Mouse (Mus musculus) myocyte (in vitro differentiated cells): Measurements from ENCODE around the gene Rhoc. TPM values are rescaled to one million over a fixed set of nuclear protein-coding genes. Genes with fewer than 3 reads are reported as not detected.
A peak's percentile ranks its signal among the peaks of the same experiment; 100 is the strongest.

Experiments used
- H3K27me3 ChIP-seq: one replicate; pipeline ENCODE4 v1.6.1; 2011; ENCODE audit not compliant: control insufficient read depth, insufficient read depth, insufficient read length
- H3K36me3 ChIP-seq: one replicate; pipeline ENCODE4 v1.6.1; 2011; ENCODE audit not compliant: control insufficient read depth, insufficient read depth
- H3K4me2 ChIP-seq: one replicate; pipeline ENCODE4 v1.6.1; 2011; ENCODE audit warnings: low read depth, control low read depth
- H3K4me3 ChIP-seq: one replicate; pipeline ENCODE4 v1.5.1; 2011; ENCODE audit warnings: mild to moderate bottlenecking, control low read depth, moderate library complexity
- H3K79me2 ChIP-seq: one replicate; pipeline ENCODE4 v1.6.1; 2011; ENCODE audit not compliant: control insufficient read depth, insufficient read depth
- H3ac ChIP-seq: one replicate; pipeline ENCODE4 v1.6.1; 2011; ENCODE audit not compliant: control insufficient read depth, insufficient read length
- CEBPB ChIP-seq: IDR thresholded peaks from 2 replicates; pipeline ENCODE4 v1.6.1; 2011; ENCODE audit warnings: mild to moderate bottlenecking, moderate library complexity; ENCODE audit not compliant: poor library complexity, insufficient read depth, severe bottlenecking
- E2F4 ChIP-seq: IDR thresholded peaks from one replicate; pipeline ENCODE4 v1.6.1; 2011; ENCODE audit warnings: mild to moderate bottlenecking, control low read depth, moderate library complexity; ENCODE audit not compliant: insufficient read depth
- MAX ChIP-seq: IDR thresholded peaks from one replicate; pipeline ENCODE4 v1.6.1; 2011; ENCODE audit warnings: low read depth, mild to moderate bottlenecking, control low read depth
- MYOD1 ChIP-seq, 3 experiments: IDR thresholded peaks; one replicate each; pipeline ENCODE4 v1.6.1; 2011; ENCODE audit warnings: control low read depth in 2 of 3, low read depth in 2 of 3, mild to moderate bottlenecking in 2 of 3, moderate library complexity in 1 of 3; ENCODE audit not compliant: insufficient read length in 2 of 3, control insufficient read depth in 1 of 3
- MYOG ChIP-seq, 3 experiments: IDR thresholded peaks; one replicate each; pipeline ENCODE4 v1.6.1; 2011; ENCODE audit warnings: control low read depth in 2 of 3, low read depth in 2 of 3, mild to moderate bottlenecking in 2 of 3; ENCODE audit not compliant: insufficient read length in 2 of 3, control insufficient read depth in 1 of 3, insufficient read depth in 1 of 3
- POLR2A ChIP-seq: IDR thresholded peaks from one replicate; pipeline ENCODE4 v1.6.1; 2011; ENCODE audit warnings: low read depth, mild to moderate bottlenecking, control low read depth, moderate library complexity; ENCODE audit not compliant: insufficient read length
- POLR2AphosphoS2 ChIP-seq: IDR thresholded peaks from one replicate; pipeline ENCODE4 v1.6.1; 2011; ENCODE audit warnings: low read depth, control low read depth; ENCODE audit not compliant: insufficient read length
- REST ChIP-seq: IDR thresholded peaks from one replicate; pipeline ENCODE4 v1.6.1; 2011; ENCODE audit warnings: mild to moderate bottlenecking, control low read depth, moderate library complexity; ENCODE audit not compliant: insufficient read depth, insufficient read length
- SRF ChIP-seq: IDR thresholded peaks from one replicate; pipeline ENCODE4 v1.6.1; 2011; ENCODE audit warnings: low read depth; ENCODE audit not compliant: control insufficient read depth, insufficient read length
- TCF12 ChIP-seq: IDR thresholded peaks from one replicate; pipeline ENCODE4 v1.6.1; 2011; ENCODE audit warnings: mild to moderate bottlenecking, control low read depth; ENCODE audit not compliant: poor library complexity, insufficient read depth, severe bottlenecking
- TCF3 ChIP-seq: IDR thresholded peaks from one replicate; pipeline ENCODE4 v1.6.1; 2011; ENCODE audit warnings: low read depth, control low read depth; ENCODE audit not compliant: insufficient read length
- USF1 ChIP-seq: IDR thresholded peaks from one replicate; pipeline ENCODE4 v1.6.1; 2011; ENCODE audit warnings: low read depth, mild to moderate bottlenecking, control low read depth, moderate library complexity
- polyA plus RNA-seq: library from polyadenylated mRNA; unstranded; fragments of >200 nt; fragmentation: generic; extraction: Trizol; gene quantifications from one replicate; pipeline ENCODE4 v1.2.1, GENCODE M21; 2012; ENCODE audit warnings: missing spikeins

Gene Rhoc
- polyA plus RNA-seq, 1 experiment: 474 TPM

DNA sequence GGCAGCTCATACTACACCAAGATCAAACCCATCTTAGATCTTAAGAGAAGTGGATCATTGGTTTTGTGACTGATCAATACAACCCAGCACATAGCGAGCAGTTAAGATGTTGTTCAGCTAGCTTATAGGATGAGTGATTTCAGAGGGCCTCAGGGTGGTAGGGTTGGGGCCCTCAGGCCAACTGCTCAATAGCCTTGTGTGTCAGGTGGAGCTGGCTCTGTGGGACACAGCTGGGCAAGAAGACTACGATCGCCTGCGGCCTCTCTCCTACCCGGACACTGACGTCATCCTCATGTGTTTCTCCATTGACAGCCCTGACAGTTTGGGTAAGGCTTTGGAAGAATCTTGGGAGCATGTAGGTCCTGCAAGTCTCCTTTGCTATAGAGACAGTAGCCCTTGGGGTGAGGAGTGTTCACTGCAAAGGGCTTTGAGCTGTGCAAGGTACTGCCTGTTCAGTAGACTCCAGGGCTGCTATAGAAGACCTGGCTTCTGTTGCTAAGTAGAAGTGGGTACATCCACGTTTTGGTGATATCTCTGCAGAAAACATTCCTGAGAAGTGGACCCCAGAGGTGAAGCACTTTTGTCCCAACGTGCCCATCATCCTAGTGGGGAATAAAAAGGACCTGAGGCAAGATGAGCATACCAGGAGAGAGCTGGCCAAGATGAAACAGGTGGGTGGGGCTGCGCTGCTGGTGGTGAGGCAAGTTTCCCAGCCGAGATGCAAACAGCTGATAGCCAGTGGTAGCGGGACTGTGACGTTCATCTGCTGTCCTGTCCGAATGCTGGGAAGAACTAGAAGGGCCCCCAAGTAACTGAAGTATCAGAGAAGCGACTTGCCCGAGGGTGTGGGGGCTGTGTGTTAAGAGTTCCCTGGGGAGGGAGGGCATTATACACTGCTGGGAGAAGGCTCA is 4.4 kb downstream of the Rhoc start:
- H3K36me3 ChIP-seq: peaks cover 21% of the 10 kb centered on the region
- H3K4me2 ChIP-seq: peak overlapping the region; percentile 48
- H3K79me2 ChIP-seq: peaks cover 40% of the 10 kb centered on the region
- no peaks in the 10 kb centered on the region for H3K27me3 ChIP-seq
- no peak overlapping the region for H3K4me3 ChIP-seq
- H3ac ChIP-seq: no peak overlapping the region
- TF ChIP-seq POLR2AphosphoS2: peak; percentile 38
- peak in 1 of 3 experiments; percentile 23 for TF ChIP-seq MYOD1 (IDR thresholded peaks at IDR 0.05; ENCODE audit: control insufficient read depth in 1 of 3, insufficient read length in 2 of 3, low read depth in 2 of 3)
- TF ChIP-seq E2F4: no peak
- no peak for TF ChIP-seq REST
- TF ChIP-seq SRF: no peak
- TF ChIP-seq MYOG (IDR thresholded peaks at IDR 0.05; ENCODE audit: control insufficient read depth in 1 of 3, insufficient read depth in 1 of 3, insufficient read length in 2 of 3, low read depth in 2 of 3): peak in 1 of 3 experiments; percentile 40
- TF ChIP-seq TCF3: no peak
- peak; percentile 5 for TF ChIP-seq POLR2A
- TF ChIP-seq CEBPB: no peak
- TF ChIP-seq USF1: no peak
- TF ChIP-seq MAX: no peak
- TF ChIP-seq TCF12: no peak

DNA sequence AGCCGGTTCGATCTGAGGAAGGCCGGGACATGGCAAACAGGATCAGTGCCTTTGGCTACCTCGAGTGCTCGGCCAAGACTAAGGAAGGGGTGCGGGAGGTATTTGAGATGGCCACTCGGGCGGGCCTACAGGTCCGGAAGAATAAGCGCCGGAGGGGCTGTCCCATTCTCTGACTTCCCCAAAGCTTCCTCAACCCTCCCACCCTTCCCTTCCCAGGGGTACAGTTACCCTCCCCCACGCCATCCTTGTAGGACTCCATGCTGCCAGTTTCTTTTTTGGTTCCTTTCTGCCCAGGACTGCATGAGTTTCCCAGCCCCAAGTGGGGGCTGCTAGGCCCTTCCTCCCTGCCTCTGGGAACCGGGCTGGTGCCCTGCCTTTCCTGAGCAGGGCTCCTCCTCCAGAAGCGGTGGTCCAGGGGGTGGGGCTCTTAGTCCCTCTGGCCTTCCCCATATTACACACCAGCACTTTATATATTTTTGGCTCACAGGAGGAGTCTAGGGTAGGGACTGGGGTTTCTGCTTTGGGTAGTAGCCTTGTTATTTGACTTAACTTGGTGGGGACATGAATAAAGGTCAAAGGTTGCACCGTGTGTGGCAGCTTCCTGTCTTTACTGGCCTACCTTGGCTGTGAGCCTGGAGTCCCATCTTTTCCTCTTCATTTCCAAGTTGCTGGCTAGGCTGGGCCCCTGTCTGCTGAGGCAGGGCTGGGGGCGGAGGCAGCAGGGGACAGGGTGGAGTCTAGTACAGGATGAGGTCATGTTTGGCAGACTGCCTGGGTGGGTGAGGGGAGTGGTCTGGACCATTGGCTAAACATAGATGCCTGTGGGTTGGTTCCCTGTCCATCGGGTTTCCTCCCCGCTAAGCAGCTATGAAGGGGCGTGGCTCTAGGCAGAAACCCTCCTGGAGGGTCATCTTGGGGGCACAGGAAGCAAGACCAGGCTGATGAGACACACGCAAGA is 6.0 kb downstream of the Rhoc start:
- Histone ChIP-seq H3ac (no peak overlapping the region), H3K36me3 (peaks cover 21% of the 10 kb centered on the region), H3K4me2 (peak overlapping the region; percentile 42), H3K27me3 (no peaks in the 10 kb centered on the region), H3K79me2 (peaks cover 38% of the 10 kb centered on the region), H3K4me3 (no peak overlapping the region)
- TF ChIP-seq TCF3 (no peak), SRF (no peak), E2F4 (no peak), POLR2AphosphoS2 (peak; percentile 90), POLR2A (peak; percentile 47), USF1 (no peak), CEBPB (no peak), REST (no peak), MAX (no peak), MYOD1 (IDR thresholded peaks at IDR 0.05; ENCODE audit: control insufficient read depth in 1 of 3, insufficient read length in 2 of 3, low read depth in 2 of 3) (no peak), MYOG (IDR thresholded peaks at IDR 0.05; ENCODE audit: control insufficient read depth in 1 of 3, insufficient read depth in 1 of 3, insufficient read length in 2 of 3, low read depth in 2 of 3) (no peak)

DNA sequence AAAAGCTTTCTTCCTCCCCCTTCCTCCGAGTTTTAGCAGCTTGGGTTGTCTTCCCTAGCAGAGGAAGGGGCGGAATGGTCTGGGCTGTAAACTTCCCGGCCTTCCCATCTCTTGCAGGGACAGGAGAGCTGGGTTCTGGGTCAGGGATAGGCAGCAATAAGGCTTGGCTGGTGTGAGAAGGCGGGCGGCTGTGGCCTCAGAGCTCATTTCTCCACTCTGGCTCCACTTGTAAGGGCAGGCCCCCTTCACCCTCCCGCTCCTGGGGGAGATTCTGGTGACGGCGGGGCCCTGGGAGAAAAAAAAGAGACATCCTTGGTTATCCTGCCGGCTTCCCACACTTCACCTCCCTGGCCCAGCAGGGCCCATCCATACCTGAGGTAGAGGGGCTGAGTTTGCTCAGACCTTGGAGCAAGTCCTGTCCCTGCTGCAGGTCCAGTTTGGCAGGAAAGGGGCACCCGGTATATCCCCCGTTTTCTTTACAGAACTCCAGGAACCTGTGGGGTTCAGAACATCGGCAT is 6.8 kb downstream of the Rhoc start:
- peaks cover 21% of the 10 kb centered on the region for H3K36me3 ChIP-seq
- no peak overlapping the region for H3K4me2 ChIP-seq
- no peaks in the 10 kb centered on the region for H3K27me3 ChIP-seq
- TF ChIP-seq MAX (no peak), TCF3 (no peak), POLR2A (no peak), REST (no peak), TCF12 (no peak), MYOG (IDR thresholded peaks at IDR 0.05; ENCODE audit: control insufficient read depth in 1 of 3, insufficient read depth in 1 of 3, insufficient read length in 2 of 3, low read depth in 2 of 3) (no peak), MYOD1 (IDR thresholded peaks at IDR 0.05; ENCODE audit: control insufficient read depth in 1 of 3, insufficient read length in 2 of 3, low read depth in 2 of 3) (no peak), SRF (no peak), POLR2AphosphoS2 (no peak), E2F4 (no peak), CEBPB (no peak), USF1 (no peak)
- H3ac ChIP-seq: no peak overlapping the region
- no peak overlapping the region for H3K4me3 ChIP-seq
- H3K79me2 ChIP-seq: peaks cover 30% of the 10 kb centered on the region
